Mouse (Mus musculus) cerebellum, adult (tissue): ENCODE results near the gene Camta2.

Experiments used
- ATAC-seq: cut with Nextera tagmentation; 2 replicates; pipeline ENCODE4 v1.9.2; 2017; ENCODE audit warnings: mild to moderate bottlenecking, moderate library complexity, mixed read lengths; ENCODE audit not compliant: insufficient number of reproducible peaks, low FRiP score, low TSS enrichment

Camta2 gene

GRCm38 (mm10) chr11:70687601-70688199 is at the start of gene Camta2:
Gene Camta2, minus strand, starts transcription at chr11:70688105.
- peak; percentile 69; the same call in 1 of the 2 replicates for ATAC-seq

DNA sequence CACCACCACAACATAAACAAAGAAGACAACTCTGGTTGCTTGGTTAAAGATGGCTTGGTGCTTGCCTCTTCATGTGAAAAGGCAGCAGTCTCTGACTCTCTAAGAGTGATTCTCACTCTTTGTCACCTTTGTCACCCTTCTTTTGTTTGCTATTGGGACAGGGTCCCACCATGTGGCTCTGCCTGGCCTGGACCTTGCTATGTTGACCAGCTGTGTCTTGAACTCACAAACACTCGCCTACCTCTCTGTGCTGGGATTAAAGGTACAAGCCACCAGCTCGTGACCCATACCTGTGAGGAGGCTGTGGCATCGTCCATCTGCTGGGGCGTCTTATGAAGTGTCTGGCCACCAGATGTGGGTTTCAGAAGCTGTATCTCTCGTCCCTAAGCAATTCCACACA is 45.4 kb upstream of the Camta2 start:
- ATAC-seq: no peak

DNA sequence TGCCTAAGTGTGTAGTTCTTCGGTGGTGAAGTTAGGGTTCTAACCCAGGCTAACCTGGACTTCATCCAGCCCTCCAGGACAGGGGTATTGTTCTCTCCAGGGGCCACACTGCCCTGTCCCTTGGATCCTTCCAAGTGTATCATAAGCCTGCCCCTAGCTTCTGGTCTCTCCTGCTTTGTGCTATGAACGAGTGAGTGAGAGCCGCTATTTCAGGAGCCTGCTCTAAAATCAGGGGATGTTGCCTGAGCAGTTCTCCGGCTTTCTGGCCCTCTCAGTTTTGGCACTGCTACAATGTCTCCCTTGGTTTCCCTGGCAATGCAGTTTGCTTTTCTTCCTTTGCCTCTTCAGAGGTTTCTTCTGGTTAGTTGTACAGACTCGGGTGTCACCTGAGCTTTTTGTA is 43.3 kb upstream of the Camta2 start:
- ATAC-seq: no peak

- ATAC-seq: no peak
These were observed 42.6 kb upstream of the Camta2 start for GRCm38 (mm10) chr11:70730427-70731038.

GRCm38 (mm10) chr11:70727385-70727784 is 39.5 kb upstream of the Camta2 start:
- ATAC-seq: no peak

DNA sequence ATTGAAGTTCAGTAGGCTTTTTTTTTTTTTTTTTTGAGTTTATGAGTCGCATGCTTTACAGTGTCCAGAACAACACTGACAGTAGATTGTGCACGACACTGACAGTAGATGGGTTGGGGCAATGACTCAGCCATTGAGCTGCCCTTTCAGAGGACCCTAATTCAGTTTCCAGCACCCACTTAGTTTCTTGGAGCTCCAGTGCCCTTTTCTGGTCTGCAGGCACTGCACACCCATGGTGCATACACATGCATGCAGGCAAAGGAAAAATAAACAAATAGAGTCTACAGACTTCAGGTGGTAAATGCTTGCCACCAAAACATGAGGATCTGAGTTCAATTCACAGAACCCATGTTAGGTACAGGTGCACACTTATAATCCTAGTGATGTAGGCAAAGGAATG is 38.7 kb upstream of the Camta2 start:
- ATAC-seq: no peak

- no peak for ATAC-seq
These were observed 36.8 kb upstream of the Camta2 start for GRCm38 (mm10) chr11:70724706-70725105.

GRCm38 (mm10) chr11:70721072-70721471 is 33.2 kb upstream of the Camta2 start:
- no peak for ATAC-seq

GRCm38 (mm10) chr11:70720567-70720966 is 32.7 kb upstream of the Camta2 start:
- no peak for ATAC-seq

- no peak for ATAC-seq
These were observed 30.6 kb upstream of the Camta2 start for GRCm38 (mm10) chr11:70718481-70718880.

DNA sequence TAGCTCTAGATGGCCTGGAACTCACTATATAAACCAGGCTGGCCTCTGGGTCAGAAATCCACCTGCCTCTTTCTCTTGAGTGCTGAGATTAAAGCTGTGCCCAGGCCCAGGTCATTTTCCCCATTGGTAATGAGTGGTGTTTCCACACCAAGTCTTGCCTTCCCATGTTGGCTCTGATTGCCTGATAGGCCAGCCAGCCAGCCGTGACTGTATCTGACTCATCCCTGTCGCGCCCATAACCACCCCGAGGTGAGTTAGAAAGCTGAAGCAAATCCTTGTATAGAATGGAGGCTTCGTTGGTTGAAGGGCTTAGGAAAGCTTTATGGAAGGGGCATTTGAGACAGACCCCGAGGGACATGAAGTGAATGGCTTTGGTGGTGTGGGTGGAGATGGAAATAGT is 27.9 kb upstream of the Camta2 start:
- no peak for ATAC-seq

DNA sequence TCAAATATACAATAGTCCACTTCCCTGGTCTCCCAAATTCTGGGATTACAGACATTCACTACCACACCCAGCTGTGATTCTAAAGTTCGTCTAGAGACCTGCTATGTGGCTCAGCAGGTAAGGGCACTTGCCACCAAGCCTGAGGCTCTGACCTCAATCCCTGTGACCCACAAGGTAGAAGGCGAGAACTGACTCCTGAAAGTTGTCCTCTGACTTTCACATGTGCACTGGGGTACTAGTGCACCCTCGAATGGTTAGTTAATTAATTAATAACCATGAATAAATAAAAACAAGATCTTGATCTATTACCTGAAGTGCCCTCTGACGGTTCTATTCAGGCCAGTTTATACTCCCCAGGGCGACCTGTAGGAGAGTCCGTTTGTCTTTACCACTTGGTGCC is 25.3 kb upstream of the Camta2 start:
- ATAC-seq: no peak

DNA sequence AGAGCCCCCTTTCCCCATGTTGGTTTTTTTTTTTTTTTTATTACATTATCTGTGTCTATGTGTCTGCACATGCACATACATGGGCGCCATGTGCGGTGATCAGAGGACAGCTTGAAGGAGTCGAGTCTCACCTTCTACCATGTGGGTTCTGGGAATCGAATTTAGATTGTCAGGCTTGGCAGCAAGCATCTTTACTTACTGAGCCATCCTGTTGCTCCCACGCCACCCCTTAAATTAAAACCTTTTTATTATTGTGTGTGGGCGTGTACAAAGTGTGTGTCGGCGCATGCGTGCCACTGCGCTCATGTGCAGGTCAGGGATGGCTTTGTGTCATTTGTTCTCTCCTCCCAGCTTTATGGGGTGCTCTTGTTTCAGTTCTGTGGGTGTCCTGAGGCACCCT is 23.1 kb upstream of the Camta2 start:
- ATAC-seq: no peak

DNA sequence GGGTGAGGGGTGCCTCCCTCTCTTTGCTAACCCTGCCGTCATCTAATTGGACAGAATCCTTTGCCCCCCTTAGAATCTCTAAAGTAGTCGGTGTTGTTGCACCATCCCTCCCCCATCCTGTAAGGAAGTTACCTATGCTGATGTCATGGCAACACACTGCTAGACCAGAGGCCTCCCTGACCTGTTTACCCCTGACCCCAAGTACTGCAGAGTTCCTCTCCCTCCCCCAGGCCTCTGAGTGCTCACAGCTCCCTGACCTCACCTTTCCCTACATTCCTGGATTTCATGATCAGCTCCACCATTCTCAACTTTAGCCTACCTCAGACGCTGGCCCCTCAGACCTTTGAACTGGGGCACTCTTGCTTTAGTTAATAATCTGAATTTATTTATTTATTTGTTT is 18.2 kb upstream of the Camta2 start:
- no peak for ATAC-seq

DNA sequence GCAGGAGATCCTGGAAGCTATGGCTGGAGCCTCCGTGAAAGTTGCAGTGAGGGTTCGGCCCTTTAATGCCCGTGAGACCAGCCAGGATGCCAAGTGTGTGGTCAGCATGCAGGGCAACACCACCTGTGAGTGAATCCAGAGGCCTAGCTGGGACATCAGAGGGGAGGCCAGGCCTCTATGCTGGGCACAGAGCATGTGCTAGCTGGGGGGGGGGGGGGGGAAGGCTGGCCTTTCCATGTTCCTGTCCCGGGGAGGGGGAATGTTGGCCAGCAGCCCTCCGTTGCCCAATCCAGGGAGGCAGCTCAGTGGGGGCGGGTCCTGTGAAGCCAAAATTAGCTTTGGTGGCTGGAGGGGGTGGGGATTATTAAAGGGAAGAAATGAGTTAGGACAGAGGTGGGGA is 14.9 kb upstream of the Camta2 start:
- ATAC-seq: no peak

- ATAC-seq: no peak
These were observed 14.3 kb upstream of the Camta2 start for GRCm38 (mm10) chr11:70701984-70702733.

DNA sequence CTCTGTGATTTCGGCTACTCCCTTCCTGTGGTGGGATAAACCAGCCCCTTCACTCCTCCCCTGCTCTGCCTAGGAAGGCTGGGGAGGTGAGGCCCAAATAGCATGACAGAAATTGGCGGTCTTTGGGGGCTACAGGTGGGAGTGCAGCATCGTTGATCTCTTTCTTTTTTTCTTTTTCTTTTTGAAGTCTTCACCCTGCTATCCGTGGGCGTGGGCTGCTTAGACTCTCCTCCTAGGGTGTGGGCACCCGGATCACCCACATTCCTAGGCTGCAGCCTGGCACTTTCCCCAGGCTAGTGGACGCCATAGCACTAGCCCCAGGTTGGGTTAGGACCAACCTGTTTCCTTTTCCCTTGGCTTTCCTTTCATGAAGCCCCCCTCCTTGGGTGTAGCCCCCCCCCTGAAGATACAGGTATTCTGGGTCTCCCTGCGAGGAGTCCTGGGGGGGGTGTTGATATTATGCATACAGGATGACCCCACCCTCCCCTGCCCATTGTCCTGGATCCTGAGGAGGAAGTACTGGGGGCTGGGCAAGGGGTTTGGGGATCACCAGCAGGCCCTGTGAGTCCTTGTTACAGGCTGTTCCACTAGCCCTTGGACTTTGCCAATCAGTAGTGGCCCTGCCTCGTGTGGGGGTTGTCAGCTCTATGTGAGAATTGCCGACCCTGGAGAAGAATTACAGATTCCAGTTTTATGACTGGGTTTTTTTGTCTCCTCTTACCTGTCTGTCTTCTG is 13.5 kb upstream of the Camta2 start:
- ATAC-seq: no peak

- peak; percentile 56; the same call in 1 of the 2 replicates for ATAC-seq
These were observed 12.7 kb upstream of the Camta2 start for GRCm38 (mm10) chr11:70700613-70701012.

- ATAC-seq: peak; percentile 87; the same call in 1 of the 2 replicates
These were observed 12.0 kb upstream of the Camta2 start, which contains the start of the genes Inca1 and Kif1c for GRCm38 (mm10) chr11:70699722-70700556. Gene Inca1, minus strand, starts transcription at chr11:70700155. Gene Kif1c, plus strand, starts transcription at chr11:70700548.

DNA sequence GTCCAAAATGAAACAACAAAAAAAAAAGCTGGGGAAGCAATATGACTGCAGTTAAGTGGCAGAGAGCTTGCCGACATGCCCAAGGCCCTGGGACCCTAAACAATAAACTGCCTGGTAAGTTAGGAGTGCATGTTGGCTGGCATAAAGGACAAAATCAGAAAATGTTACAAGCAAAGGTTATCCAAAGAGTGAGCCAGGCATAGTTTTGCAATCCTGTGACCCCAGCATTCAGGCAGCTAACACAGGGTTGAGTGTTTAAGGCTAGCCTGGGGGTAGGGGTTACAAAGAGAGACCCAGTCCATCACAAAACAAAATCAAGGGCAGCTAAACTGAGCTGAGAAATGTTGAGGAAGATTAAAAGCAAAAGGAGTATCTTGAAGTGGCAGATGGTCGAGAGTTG is 11.1 kb upstream of the Camta2 start:
- no peak for ATAC-seq
